Mouse (Mus musculus) erythroblast, embryonic 14.5 days (primary cell): ENCODE measurements around the gene Paxip1.

Experiments
- GATA1 ChIP-seq: IDR thresholded peaks from 2 replicates; pipeline ENCODE4 v1.6.1; 2012; ENCODE audit warnings: low read length, inconsistent platforms, mixed read lengths
- TAL1 ChIP-seq: IDR thresholded peaks from 3 replicates; pipeline ENCODE4 v1.6.1; 2012; ENCODE audit warnings: low read length, inconsistent platforms, mixed read lengths

GRCm38 (mm10) chr5:27790086-27790909 is 1.2 kb downstream of the Paxip1 start:
- TF ChIP-seq GATA1, result no peak
- TF ChIP-seq TAL1, result no peak
